Mouse (Mus musculus): ENCODE results near the gene Tmeff2. TPM values are rescaled to one million over a fixed set of nuclear protein-coding genes. Genes with fewer than 3 reads are reported as not detected.

Gene Tmeff2
- polyA plus RNA-seq, 1 experiment from 2014 or later, result 1.7 TPM

DNA sequence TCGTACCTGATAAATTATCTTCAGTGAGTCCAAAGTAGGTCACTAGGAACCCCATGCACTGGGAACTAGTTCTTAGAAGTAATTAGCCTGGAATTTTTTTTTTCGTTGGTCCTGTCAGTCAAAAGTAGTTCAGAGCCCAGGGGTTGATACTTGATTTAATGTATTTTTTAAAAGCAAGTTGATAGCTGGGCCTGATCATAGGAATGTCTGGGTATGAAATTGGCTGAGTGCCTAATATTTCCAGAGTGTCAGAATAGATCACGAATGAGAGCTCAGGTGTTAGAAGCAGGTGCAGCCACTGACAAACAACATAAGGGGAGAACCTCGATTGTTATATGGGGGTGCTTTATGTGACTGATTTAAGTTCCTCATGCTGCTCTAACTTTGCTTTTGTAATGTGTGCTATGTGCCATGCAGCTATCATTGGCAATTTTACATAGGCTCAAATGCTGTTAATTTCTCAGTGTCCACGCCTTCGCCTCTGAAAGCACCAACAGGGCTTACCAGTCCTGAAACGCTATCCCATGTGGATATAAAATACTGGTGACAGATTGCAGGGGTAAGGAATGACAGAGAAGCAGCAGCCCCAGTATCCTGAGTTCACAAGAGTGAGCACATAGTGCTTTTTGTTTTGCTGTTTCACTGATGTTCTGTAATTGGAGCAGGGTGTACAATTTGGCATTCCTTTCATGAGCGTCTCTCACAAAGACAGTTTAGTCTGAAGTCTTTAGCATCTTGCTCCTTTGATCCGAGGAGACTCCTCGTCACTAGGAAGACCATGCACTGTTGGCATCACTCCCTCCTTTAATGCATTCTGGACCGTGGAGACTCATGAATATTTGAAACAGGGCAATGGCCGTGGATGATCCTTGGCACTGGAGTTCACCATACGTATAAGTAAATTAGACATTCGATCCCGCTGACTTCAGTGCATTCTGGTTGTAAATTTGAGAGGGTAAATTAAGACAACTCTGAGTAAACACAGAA lies 175.6 kb downstream of the Tmeff2 start:
- no peak overlapping the region for H3K27ac ChIP-seq (ENCODE audit: low read depth, low read length)
- H3K9ac ChIP-seq (ENCODE audit: low read depth, low read length), result no peak overlapping the region
- WGBS (ENCODE audit: insufficient replicate concordance), result 80% methylated on average over 15 of the region's 15 CpGs
- no peaks in the 10 kb centered on the region for H3K4me1 ChIP-seq (ENCODE audit: control insufficient read depth, insufficient read depth, low read length)
- no peaks in the 10 kb centered on the region for H3K27me3 ChIP-seq (ENCODE audit: control insufficient read depth, insufficient read depth, low read length)
- ATAC-seq (replicated peaks; ENCODE audit: insufficient number of reproducible peaks, low FRiP score, low TSS enrichment), result no peak
- H3K9me3 ChIP-seq (replicated peaks; ENCODE audit: control insufficient read depth, low read length), result no peaks in the 10 kb centered on the region
- H3K4me2 ChIP-seq, result no peak overlapping the region
- H3K4me3 ChIP-seq (ENCODE audit: low read depth, low read length), result no peak overlapping the region
- H3K36me3 ChIP-seq (ENCODE audit: control insufficient read depth, insufficient read depth, low read length), result no peaks in the 10 kb centered on the region

DNA sequence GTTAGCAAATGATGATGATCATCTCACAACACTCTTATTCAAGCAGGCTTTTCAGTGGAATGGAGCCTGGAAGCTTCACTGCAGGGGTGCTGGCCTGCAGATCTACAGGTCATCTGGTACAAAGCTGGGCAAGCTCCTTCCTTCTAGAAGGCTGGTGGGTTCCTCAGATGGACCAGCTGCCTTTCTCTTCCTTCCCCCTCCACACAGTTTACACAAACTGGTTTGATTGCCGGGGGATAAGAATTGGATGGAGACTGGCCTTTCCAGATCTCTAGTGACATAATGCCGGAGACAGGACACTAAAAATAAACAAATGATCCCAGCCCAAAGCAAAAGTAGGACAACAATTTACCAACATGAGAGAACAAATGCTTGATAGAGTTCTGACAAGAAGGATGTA lies 188.5 kb downstream of the Tmeff2 start:
- Histone ChIP-seq H3K4me1 (ENCODE audit: control insufficient read depth, insufficient read depth, low read length) (no peaks in the 10 kb centered on the region), H3K9ac (ENCODE audit: low read depth, low read length) (no peak overlapping the region), H3K4me2 (no peak overlapping the region), H3K9me3 (replicated peaks; ENCODE audit: control insufficient read depth, low read length) (no peaks in the 10 kb centered on the region), H3K27ac (ENCODE audit: low read depth, low read length) (no peak overlapping the region), H3K27me3 (ENCODE audit: control insufficient read depth, insufficient read depth, low read length) (no peaks in the 10 kb centered on the region), H3K4me3 (ENCODE audit: low read depth, low read length) (no peak overlapping the region), H3K36me3 (ENCODE audit: control insufficient read depth, insufficient read depth, low read length) (no peaks in the 10 kb centered on the region)
- no peak for ATAC-seq (replicated peaks; ENCODE audit: insufficient number of reproducible peaks, low FRiP score, low TSS enrichment)
- WGBS (ENCODE audit: insufficient replicate concordance), result 71% methylated on average over 2 of the region's 2 CpGs

DNA sequence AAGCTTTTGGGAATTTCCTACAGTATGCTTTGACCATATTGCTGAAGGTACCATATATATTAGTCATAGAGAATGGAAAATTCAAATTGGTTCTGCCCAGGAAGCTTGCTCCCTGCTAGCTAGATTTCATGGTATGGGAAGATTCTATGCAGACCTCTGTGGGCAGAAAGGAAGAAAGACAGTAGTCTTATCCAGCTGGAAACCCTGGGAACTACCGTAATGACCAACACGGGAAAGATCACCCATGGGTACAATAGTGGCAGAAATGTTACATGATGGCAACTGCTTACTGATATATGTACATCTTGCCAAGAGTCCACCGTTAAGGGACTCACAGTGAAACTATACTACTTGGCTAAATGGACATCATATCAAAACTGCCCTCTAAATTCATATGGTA lies 189.4 kb downstream of the Tmeff2 start:
- no peaks in the 10 kb centered on the region for H3K27me3 ChIP-seq (ENCODE audit: control insufficient read depth, insufficient read depth, low read length)
- no peak overlapping the region for H3K27ac ChIP-seq (ENCODE audit: low read depth, low read length)
- H3K4me2 ChIP-seq, result no peak overlapping the region
- 81% methylated on average over 3 of the region's 3 CpGs for WGBS (ENCODE audit: insufficient replicate concordance)
- H3K36me3 ChIP-seq (ENCODE audit: control insufficient read depth, insufficient read depth, low read length), result no peaks in the 10 kb centered on the region
- H3K4me3 ChIP-seq (ENCODE audit: low read depth, low read length), result no peak overlapping the region
- no peak for ATAC-seq (replicated peaks; ENCODE audit: insufficient number of reproducible peaks, low FRiP score, low TSS enrichment)
- no peaks in the 10 kb centered on the region for H3K4me1 ChIP-seq (ENCODE audit: control insufficient read depth, insufficient read depth, low read length)
- no peak overlapping the region for H3K9ac ChIP-seq (ENCODE audit: low read depth, low read length)
- no peaks in the 10 kb centered on the region for H3K9me3 ChIP-seq (replicated peaks; ENCODE audit: control insufficient read depth, low read length)

DNA sequence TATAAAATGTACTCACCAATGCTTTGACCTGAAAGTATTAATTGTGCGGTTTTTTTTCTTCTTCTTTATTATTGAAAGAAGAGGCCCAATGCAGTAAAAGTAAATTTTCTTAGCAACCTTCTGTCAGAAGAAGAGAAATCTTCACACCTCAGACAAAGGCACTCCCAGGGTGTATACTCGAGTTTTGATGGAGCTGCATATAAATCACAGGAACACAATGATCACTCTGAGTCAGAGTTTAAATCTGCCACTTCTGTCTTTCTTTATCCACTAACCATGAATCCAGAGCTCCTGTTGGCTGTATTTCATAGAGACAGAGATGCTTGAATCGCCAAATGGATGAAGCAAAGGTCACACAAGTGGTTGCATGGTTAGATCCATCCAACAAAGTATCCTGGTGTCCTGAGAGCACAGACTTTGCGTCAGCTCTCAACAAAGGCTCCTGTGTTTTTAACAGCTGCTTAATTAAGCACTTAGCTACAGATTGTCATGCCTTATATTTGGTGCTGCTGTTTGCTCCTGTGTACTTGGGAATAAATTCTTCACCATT lies 189.8 kb downstream of the Tmeff2 start:
- 76% methylated on average over 4 of the region's 4 CpGs for WGBS (ENCODE audit: insufficient replicate concordance)
- Histone ChIP-seq H3K9ac (ENCODE audit: low read depth, low read length) (no peak overlapping the region), H3K9me3 (replicated peaks; ENCODE audit: control insufficient read depth, low read length) (no peaks in the 10 kb centered on the region), H3K27me3 (ENCODE audit: control insufficient read depth, insufficient read depth, low read length) (no peaks in the 10 kb centered on the region), H3K4me2 (no peak overlapping the region), H3K4me1 (ENCODE audit: control insufficient read depth, insufficient read depth, low read length) (no peaks in the 10 kb centered on the region), H3K27ac (ENCODE audit: low read depth, low read length) (no peak overlapping the region), H3K36me3 (ENCODE audit: control insufficient read depth, insufficient read depth, low read length) (no peaks in the 10 kb centered on the region), H3K4me3 (ENCODE audit: low read depth, low read length) (no peak overlapping the region)
- no peak for ATAC-seq (replicated peaks; ENCODE audit: insufficient number of reproducible peaks, low FRiP score, low TSS enrichment)

DNA sequence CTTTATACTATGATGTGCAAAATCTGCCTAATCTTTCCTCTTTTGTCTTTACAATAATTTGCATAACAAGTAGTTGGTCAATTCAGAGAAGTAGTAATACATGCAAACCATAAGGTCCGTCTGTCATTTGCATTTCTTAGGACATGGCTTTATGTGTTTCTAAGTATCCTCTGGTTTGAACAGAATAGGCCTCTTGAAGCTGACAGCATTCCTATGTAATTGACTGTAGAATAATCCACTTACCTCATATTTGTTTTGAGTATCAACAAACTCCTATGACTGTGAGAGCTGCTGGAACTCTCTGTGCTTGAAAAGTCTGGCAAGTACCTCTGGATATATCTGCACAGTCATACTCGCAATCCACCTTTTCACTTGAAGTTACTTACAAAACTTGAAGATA lies 194.3 kb downstream of the Tmeff2 start:
- Histone ChIP-seq H3K36me3 (ENCODE audit: control insufficient read depth, insufficient read depth, low read length) (no peaks in the 10 kb centered on the region), H3K4me3 (ENCODE audit: low read depth, low read length) (no peak overlapping the region), H3K9me3 (replicated peaks; ENCODE audit: control insufficient read depth, low read length) (no peaks in the 10 kb centered on the region), H3K4me1 (ENCODE audit: control insufficient read depth, insufficient read depth, low read length) (no peaks in the 10 kb centered on the region), H3K27ac (ENCODE audit: low read depth, low read length) (no peak overlapping the region), H3K27me3 (ENCODE audit: control insufficient read depth, insufficient read depth, low read length) (no peaks in the 10 kb centered on the region), H3K4me2 (no peak overlapping the region), H3K9ac (ENCODE audit: low read depth, low read length) (no peak overlapping the region)
- WGBS (ENCODE audit: insufficient replicate concordance), result 69% methylated on average over 2 of the region's 2 CpGs
- ATAC-seq (replicated peaks; ENCODE audit: insufficient number of reproducible peaks, low FRiP score, low TSS enrichment), result no peak

DNA sequence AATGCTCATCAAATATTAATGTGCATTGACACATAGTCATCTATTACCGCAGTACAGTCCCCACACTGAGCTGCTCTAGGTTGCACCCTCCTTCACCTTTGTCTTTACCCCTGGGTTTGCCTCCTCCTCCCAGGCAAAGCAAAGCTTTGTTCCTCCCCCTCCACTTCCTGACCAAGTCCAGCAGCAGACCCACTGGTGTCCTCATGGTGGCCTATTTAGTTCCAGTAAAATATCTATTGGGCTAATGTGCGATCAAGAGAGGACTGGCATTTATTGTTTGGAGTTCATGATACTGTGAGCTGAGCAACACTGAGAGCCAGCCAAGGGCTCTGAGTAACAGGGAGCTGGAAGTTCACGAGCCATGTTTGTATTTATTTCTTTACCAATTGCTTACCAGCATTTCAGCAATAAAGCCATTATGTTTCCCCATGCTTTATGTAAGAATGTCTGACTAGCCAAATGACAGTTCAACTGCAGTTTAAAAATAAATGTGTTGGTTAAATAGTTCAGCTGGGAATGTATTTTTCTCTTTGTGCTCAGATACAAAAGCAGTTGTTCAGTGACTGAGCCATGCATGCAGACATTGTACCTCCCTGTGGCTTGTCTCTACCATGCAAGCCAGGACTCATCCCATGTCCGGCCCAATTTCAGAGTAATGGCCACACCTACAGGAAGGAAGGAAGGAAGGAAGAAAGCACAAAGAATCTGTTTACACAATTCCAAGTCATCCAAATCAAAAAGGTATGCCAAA lies 196.6 kb downstream of the Tmeff2 start:
- no peak for ATAC-seq (replicated peaks; ENCODE audit: insufficient number of reproducible peaks, low FRiP score, low TSS enrichment)
- Histone ChIP-seq H3K27me3 (ENCODE audit: control insufficient read depth, insufficient read depth, low read length) (no peaks in the 10 kb centered on the region), H3K4me1 (ENCODE audit: control insufficient read depth, insufficient read depth, low read length) (no peaks in the 10 kb centered on the region), H3K4me2 (no peak overlapping the region), H3K4me3 (ENCODE audit: low read depth, low read length) (no peak overlapping the region), H3K9me3 (replicated peaks; ENCODE audit: control insufficient read depth, low read length) (no peaks in the 10 kb centered on the region), H3K27ac (ENCODE audit: low read depth, low read length) (no peak overlapping the region), H3K9ac (ENCODE audit: low read depth, low read length) (no peak overlapping the region), H3K36me3 (ENCODE audit: control insufficient read depth, insufficient read depth, low read length) (no peaks in the 10 kb centered on the region)
- WGBS (ENCODE audit: insufficient replicate concordance), result 77% methylated on average over 4 of the region's 4 CpGs

DNA sequence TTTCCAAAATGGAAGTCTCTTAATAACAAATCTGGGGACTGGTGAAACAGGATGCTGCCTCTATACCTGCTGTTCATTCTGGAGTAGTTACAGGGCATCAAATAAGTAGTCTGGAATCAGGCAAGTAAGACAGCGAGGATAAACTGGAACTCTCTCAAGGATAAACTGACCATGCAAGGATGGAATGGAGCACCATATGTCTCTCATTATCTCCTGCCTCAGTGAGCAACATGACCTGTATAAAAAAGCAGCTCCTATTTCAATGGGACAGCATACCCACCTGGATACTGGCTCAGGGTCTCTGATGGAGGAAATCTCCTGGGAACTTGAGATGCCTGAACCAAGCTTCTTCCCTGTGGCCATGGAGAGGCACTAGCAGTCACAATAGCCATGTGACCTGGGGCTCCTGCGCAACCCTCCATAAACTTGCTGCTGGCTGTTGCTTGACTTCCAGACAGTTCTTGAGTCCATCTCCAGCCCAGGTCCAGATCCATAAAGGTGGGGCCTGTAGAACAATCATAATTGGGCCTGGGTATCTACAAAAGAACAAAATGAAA lies 200.7 kb downstream of the Tmeff2 start:
- Histone ChIP-seq H3K9me3 (replicated peaks; ENCODE audit: control insufficient read depth, low read length) (no peaks in the 10 kb centered on the region), H3K27me3 (ENCODE audit: control insufficient read depth, insufficient read depth, low read length) (no peaks in the 10 kb centered on the region), H3K27ac (ENCODE audit: low read depth, low read length) (no peak overlapping the region), H3K4me2 (no peak overlapping the region), H3K9ac (ENCODE audit: low read depth, low read length) (no peak overlapping the region), H3K4me3 (ENCODE audit: low read depth, low read length) (no peak overlapping the region), H3K36me3 (ENCODE audit: control insufficient read depth, insufficient read depth, low read length) (no peaks in the 10 kb centered on the region), H3K4me1 (ENCODE audit: control insufficient read depth, insufficient read depth, low read length) (no peaks in the 10 kb centered on the region; the same call in 1 of the 2 replicates)
- WGBS (ENCODE audit: insufficient replicate concordance), result 83% methylated on average over 2 of the region's 2 CpGs
- ATAC-seq (replicated peaks; ENCODE audit: insufficient number of reproducible peaks, low FRiP score, low TSS enrichment), result no peak

DNA sequence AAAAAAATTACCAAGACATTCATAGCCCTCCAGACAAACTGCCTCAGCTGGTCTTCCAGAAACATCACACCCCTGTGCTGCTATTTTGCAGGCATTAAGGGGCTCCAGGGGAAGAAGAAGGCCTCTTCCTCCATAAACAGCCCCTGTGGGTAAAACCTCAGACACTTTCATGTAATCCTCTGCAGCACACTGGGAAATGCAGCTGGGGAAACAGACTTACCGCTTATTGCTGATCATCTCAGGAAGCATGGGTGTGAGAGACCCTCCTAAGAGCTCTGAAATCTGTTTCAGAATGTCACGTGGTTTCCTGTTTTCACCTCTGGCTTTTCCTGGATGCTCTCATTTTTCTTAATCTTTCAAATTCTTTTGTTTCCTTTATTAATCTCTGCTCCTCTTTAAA lies 204.3 kb downstream of the Tmeff2 start:
- no peaks in the 10 kb centered on the region for H3K27me3 ChIP-seq (ENCODE audit: control insufficient read depth, insufficient read depth, low read length)
- no peaks in the 10 kb centered on the region; the same call in 1 of the 2 replicates for H3K4me1 ChIP-seq (ENCODE audit: control insufficient read depth, insufficient read depth, low read length)
- H3K9me3 ChIP-seq (replicated peaks; ENCODE audit: control insufficient read depth, low read length), result no peaks in the 10 kb centered on the region
- H3K27ac ChIP-seq (ENCODE audit: low read depth, low read length), result no peak overlapping the region
- 39% methylated on average over 2 of the region's 2 CpGs for WGBS (ENCODE audit: insufficient replicate concordance)
- no peak for ATAC-seq (replicated peaks; ENCODE audit: insufficient number of reproducible peaks, low FRiP score, low TSS enrichment)
- H3K36me3 ChIP-seq (ENCODE audit: control insufficient read depth, insufficient read depth, low read length), result no peaks in the 10 kb centered on the region
- H3K4me3 ChIP-seq (ENCODE audit: low read depth, low read length), result no peak overlapping the region
- no peak overlapping the region for H3K9ac ChIP-seq (ENCODE audit: low read depth, low read length)
- no peak overlapping the region for H3K4me2 ChIP-seq
